Mouse (Mus musculus) kidney, adult 9 months (tissue): Measurements from ENCODE around the gene Depdc1b.

Experiments
- DNase-seq: peaks from one replicate; pipeline ENCODE4 v3.0.0; 2022

The Depdc1b gene

GRCm38 (mm10) chr13:108449116-108450097, 133.3 kb downstream of the Depdc1b start, which contains the start of gene Pde4d:
Gene Pde4d, plus strand, starts transcription at chr13:108449948.
- DNase-seq, result peak; percentile 80

GRCm38 (mm10) chr13:108451122-108451521, 135.0 kb downstream of the Depdc1b start:
- DNase-seq, result no peak

- peak; percentile 78 for DNase-seq
Observed at GRCm38 (mm10) chr13:108453064-108453919, 137.2 kb downstream of the Depdc1b start.
